Mouse (Mus musculus) heart, embryonic 14.5 days (tissue): ENCODE data around the gene Zfp213. TPM values are rescaled to one million over a fixed set of nuclear protein-coding genes. Genes with fewer than 3 reads are reported as not detected.

ENCODE experiments used
- ATAC-seq: fragments of 200-750 bp; cut with Nextera tagmentation; 2 replicates; pipeline ENCODE4 v1.8.0; 2017; ENCODE audit warnings: low read depth, moderate TSS enrichment; ENCODE audit not compliant: insufficient number of reproducible peaks, insufficient read depth, low FRiP score
- H3K27ac ChIP-seq, 2 experiments: fragments of 200-500 bp in 1 of 2; fragments of 300-500 bp in 1 of 2; sonication (generic) in 1 of 2; replicated peaks in 1 of 2; 2 replicates each; pipeline ENCODE4 v1.5.1; 2012 to 2014; ENCODE audit warnings: low read depth in 2 of 2, low read length in 2 of 2, control low read depth in 1 of 2, mild to moderate bottlenecking in 1 of 2, mixed read lengths in 1 of 2; ENCODE audit not compliant: control insufficient read depth in 1 of 2, insufficient read depth in 1 of 2
- H3K27me3 ChIP-seq: fragments of 300-500 bp; sonication (generic); 2 replicates; pipeline ENCODE4 v1.6.1; 2014; ENCODE audit warnings: mild to moderate bottlenecking, low read length, control low read depth; ENCODE audit not compliant: control insufficient read depth, insufficient read depth
- H3K36me3 ChIP-seq: fragments of 300-500 bp; sonication (generic); 2 replicates; pipeline ENCODE4 v1.6.1; 2014; ENCODE audit warnings: mild to moderate bottlenecking, control low read depth, low read length, mixed read lengths; ENCODE audit not compliant: control insufficient read depth, insufficient read depth
- H3K4me1 ChIP-seq, 2 experiments: fragments of 200-500 bp in 1 of 2; fragments of 300-500 bp in 1 of 2; sonication (generic) in 1 of 2; 2 replicates each; pipeline ENCODE4 v1.6.1; 2012 to 2014; ENCODE audit warnings: low read length in 2 of 2, control low read depth in 1 of 2, mixed read lengths in 1 of 2; ENCODE audit not compliant: control insufficient read depth in 2 of 2, insufficient read depth in 2 of 2
- H3K4me2 ChIP-seq: fragments of 300-500 bp; sonication (generic); 2 replicates; pipeline ENCODE4 v1.6.1; 2014; ENCODE audit warnings: mild to moderate bottlenecking, low read length
- H3K4me3 ChIP-seq, 2 experiments: fragments of 200-500 bp in 1 of 2; fragments of 300-500 bp in 1 of 2; sonication (generic) in 1 of 2; 2 replicates each; pipeline ENCODE4 v1.5.1; 2012 to 2014; ENCODE audit warnings: low read length in 2 of 2, mild to moderate bottlenecking in 2 of 2, control low read depth in 1 of 2, low read depth in 1 of 2, moderate library complexity in 1 of 2; ENCODE audit not compliant: control insufficient read depth in 1 of 2, insufficient read depth in 1 of 2
- H3K9ac ChIP-seq: fragments of 300-500 bp; sonication (generic); 2 replicates; pipeline ENCODE4 v1.6.1; 2014; ENCODE audit warnings: mild to moderate bottlenecking, low read length
- H3K9me3 ChIP-seq: fragments of 300-500 bp; sonication (generic); 2 replicates; pipeline ENCODE4 v1.6.1; 2016; ENCODE audit warnings: low read length, control low read depth; ENCODE audit not compliant: control insufficient read depth
- WGBS: fragments of 180-500 bp; shearing (Covaris S2); extraction: QIAGEN DNeasy Blood & Tissue Kit; methylation state at CpG from one replicate; pipeline ENCODE4 v1.1.7; 2014; 5-methylcytosine and 5-hydroxymethylcytosine counted together
- polyA plus RNA-seq: library from polyadenylated mRNA; unstranded; fragments of >200 nt; fragmentation: Nextera tagmentation; extraction: Ambion mirVana; gene quantifications from 2 replicates; pipeline ENCODE4 v1.2.1, GENCODE M21; 2014

Gene Zfp213
- polyA plus RNA-seq, 1 experiment from 2014 or later = 13.8 TPM

- ATAC-seq = no peak
- Histone ChIP-seq H3K4me3 (no peak overlapping the region), H3K27ac (no peak overlapping the region), H3K36me3 (peaks cover 25% of the 10 kb centered on the region), H3K4me1 (no peaks in the 10 kb centered on the region), H3K4me2 (no peak overlapping the region), H3K9me3 (0 out of 2 replicates have a peak, but pooled peaks cover 6% of the 10 kb centered on the region), H3K27me3 (no peaks in the 10 kb centered on the region), H3K9ac (no peak overlapping the region)
- 20% methylated on average over 5 of the region's 5 CpGs for WGBS
Observed at GRCm38 (mm10) chr17:23571084-23571483, 7.0 kb upstream of the Zfp213 start.

DNA sequence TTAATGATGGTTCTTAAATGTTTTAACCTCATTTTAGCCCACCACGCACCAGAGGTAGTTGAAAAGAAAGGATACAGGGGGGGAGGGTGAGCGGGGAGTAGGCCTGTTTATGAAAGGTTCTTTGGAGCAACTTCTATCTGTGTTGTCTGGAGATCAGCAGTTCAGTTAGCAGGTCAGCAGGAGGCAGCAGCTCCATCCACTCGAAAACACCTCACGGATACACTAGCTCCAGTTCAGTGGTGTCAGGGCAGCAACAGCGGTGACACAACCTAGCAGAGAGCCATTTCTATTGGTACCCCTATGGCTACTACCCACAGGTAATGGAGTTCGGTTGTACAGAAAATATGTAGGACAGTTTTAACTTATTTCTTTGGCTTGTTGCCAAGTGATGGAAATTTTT lies 6.0 kb upstream of the Zfp213 start:
- Histone ChIP-seq H3K9ac (no peak overlapping the region), H3K4me3 (no peak overlapping the region), H3K36me3 (peaks cover 14% of the 10 kb centered on the region), H3K27ac (no peak overlapping the region), H3K4me2 (no peak overlapping the region), H3K27me3 (no peaks in the 10 kb centered on the region), H3K9me3 (no peaks in the 10 kb centered on the region), H3K4me1 (peaks cover 0 to 4% of the 10 kb centered on the region in 2 experiments; a peak in 1 of 4 replicates)
- no peak for ATAC-seq
- WGBS = 39% methylated on average over 6 of the region's 6 CpGs

DNA sequence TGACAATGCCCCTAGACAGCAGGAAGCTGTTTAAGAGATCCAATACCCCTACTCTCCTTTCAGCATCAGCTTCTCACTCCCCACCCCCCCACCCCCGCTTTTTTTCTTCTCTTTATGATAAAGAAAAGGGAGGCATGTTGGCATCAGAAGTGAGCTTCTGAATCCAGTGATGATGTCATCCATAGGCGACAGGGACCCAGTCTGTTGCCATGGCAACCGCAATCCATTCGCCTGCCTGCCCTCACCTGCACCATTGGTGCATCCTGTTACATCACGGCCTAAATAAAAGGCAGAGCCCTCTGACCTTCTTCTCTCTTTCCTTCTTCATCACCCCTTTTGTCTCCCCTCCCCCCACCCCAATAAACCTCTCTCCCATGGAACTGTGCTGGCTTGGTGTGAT lies 4.3 kb upstream of the Zfp213 start:
- Histone ChIP-seq H3K9me3 (no peaks in the 10 kb centered on the region), H3K36me3 (no peaks in the 10 kb centered on the region), H3K9ac (no peak overlapping the region), H3K4me2 (no peak overlapping the region), H3K27ac (no peak overlapping the region), H3K27me3 (no peaks in the 10 kb centered on the region), H3K4me3 (no peak overlapping the region), H3K4me1 (peaks cover 3 to 9% of the 10 kb centered on the region in 2 experiments; a peak in 2 of 4 replicates)
- ATAC-seq = no peak
- 42% methylated on average over 5 of the region's 5 CpGs for WGBS

DNA sequence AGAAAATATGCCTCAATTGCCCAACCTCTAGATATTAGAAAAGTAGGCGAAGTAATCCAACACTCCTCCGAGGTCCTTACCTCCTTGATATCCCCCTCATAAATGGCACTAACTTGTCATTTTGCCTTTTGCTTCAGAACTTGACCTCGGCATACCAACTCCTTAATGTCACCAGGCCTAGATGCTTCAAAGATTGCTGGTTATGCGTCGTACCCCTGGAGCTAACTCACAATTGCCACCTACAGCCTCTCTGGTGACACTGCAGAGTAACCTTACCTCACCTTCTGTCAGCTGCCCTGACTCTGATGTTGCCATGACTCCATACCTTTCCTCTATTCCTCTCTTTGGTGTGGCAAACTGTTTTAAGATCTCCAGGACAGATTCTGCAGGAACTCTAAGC lies 2.7 kb upstream of the Zfp213 start:
- no peak overlapping the region for H3K4me3 ChIP-seq
- H3K4me2 ChIP-seq = no peak overlapping the region
- H3K27ac ChIP-seq = no peak overlapping the region
- H3K9ac ChIP-seq = no peak overlapping the region
- 37% methylated on average over 5 of the region's 5 CpGs for WGBS
- H3K4me1 ChIP-seq = peaks cover 3 to 15% of the 10 kb centered on the region in 2 experiments; a peak in 3 of 4 replicates
- H3K9me3 ChIP-seq = no peaks in the 10 kb centered on the region
- no peaks in the 10 kb centered on the region for H3K27me3 ChIP-seq
- no peaks in the 10 kb centered on the region for H3K36me3 ChIP-seq
- no peak for ATAC-seq

- peak overlapping the region; percentile 77 to 93 for H3K27ac ChIP-seq
- peak; percentile 55; the same call in 1 of the 2 replicates for ATAC-seq
- WGBS = under 1% methylated on average over 8 of the region's 8 CpGs
- peaks cover 19% of the 10 kb centered on the region for H3K36me3 ChIP-seq
- H3K4me1 ChIP-seq = peaks cover 3 to 15% of the 10 kb centered on the region in 2 experiments; a peak in 3 of 4 replicates
- H3K9ac ChIP-seq = peak overlapping the region; percentile 92
- peak overlapping the region; percentile 75 for H3K4me2 ChIP-seq
- no peaks in the 10 kb centered on the region for H3K27me3 ChIP-seq
- H3K4me3 ChIP-seq = peak overlapping the region; percentile 70 to 94
- no peaks in the 10 kb centered on the region for H3K9me3 ChIP-seq
Observed at GRCm38 (mm10) chr17:23564368-23564715, 304 bp upstream of the Zfp213 start.

GRCm38 (mm10) chr17:23559767-23560166 lies 4.3 kb downstream of the Zfp213 start:
- Histone ChIP-seq H3K4me2 (no peak overlapping the region), H3K9ac (no peak overlapping the region), H3K27ac (no peak overlapping the region), H3K9me3 (no peaks in the 10 kb centered on the region), H3K4me3 (no peak overlapping the region), H3K27me3 (no peaks in the 10 kb centered on the region), H3K4me1 (peaks cover 3 to 9% of the 10 kb centered on the region in 2 experiments; a peak in 3 of 4 replicates), H3K36me3 (peaks cover 65% of the 10 kb centered on the region)
- WGBS = 60% methylated on average over 10 of the region's 11 CpGs
- no peak for ATAC-seq

DNA sequence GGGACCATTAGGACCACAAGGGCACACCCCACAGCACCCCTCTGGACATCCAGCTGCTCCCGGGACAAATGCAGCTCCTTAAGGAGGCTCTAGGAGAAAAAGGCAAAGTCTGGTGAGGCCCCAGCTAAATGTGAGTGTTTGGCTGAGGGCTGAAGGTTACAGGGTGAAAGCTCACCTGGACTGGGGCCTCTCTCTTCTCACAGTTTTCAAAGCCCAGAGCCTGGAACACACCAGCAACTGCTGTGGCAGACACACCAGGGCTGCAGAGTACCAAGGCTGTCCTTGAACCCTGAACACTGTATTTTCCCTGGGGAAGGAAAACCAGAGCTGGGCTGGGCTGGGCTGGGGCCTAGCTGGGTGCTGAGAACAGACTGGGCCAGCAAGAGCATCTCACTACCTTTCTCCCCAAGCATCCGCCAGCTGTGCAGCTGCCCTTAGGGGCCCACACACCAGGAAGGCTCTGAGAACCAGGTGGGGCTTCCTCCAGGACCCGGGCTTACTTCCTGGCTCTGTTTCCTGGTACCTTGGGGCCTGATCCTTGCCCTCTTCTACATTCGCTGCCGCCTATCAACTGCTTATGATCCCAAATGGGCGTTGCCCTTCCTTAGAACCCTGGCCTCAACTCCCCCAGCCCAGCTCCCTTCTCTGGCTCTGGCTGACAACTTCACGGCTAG lies 8.7 kb downstream of the Zfp213 start:
- Histone ChIP-seq H3K9ac (peak overlapping the region; percentile 16; the same call in 1 of the 2 replicates), H3K27ac (no peak overlapping the region), H3K9me3 (no peaks in the 10 kb centered on the region), H3K4me2 (no peak overlapping the region), H3K27me3 (no peaks in the 10 kb centered on the region), H3K4me3 (no peak overlapping the region), H3K4me1 (peaks cover 0 to 6% of the 10 kb centered on the region in 2 experiments; a peak in 1 of 4 replicates), H3K36me3 (peaks cover 57% of the 10 kb centered on the region)
- 73% methylated on average over 7 of the region's 7 CpGs for WGBS
- no peak for ATAC-seq

DNA sequence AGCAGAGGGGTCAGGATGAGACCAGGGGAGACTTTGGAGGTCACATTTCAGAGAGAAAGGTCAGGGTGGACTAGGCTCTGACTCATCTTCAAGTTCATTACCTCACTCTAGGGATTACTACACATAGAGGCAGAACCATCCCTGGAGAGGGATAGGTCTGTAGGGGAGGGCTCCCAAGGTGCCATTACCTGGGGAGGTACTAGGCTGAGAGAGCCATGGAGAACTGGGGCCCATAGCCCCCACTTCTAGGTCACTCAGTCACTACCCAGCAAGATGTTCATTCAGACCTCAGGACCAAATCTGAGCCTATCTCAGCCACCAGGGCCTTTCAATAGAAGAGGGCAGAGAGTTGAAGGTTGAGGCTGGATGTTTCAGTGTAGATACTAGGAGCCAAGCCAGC lies 9.7 kb downstream of the Zfp213 start:
- no peak for ATAC-seq

More for the DNA sequence above, 9.7 kb downstream of the Zfp213 start:
- Histone ChIP-seq H3K4me2 (no peak overlapping the region), H3K27ac (no peak overlapping the region), H3K27me3 (no peaks in the 10 kb centered on the region), H3K4me3 (no peak overlapping the region), H3K36me3 (peaks cover 48% of the 10 kb centered on the region), H3K4me1 (peaks cover 0 to 11% of the 10 kb centered on the region in 2 experiments; a peak in 2 of 4 replicates), H3K9ac (no peak overlapping the region), H3K9me3 (no peaks in the 10 kb centered on the region)
